Mouse (Mus musculus) lung, embryonic 16.5 days (tissue): ENCODE data around the gene Phf13. TPM values are rescaled to one million over a fixed set of nuclear protein-coding genes. Genes with fewer than 3 reads are reported as not detected.

Experiments
- ATAC-seq: fragments of 200-750 bp; cut with Nextera tagmentation; 2 replicates; pipeline ENCODE4 v1.8.0; 2017; ENCODE audit warnings: low read depth, mild to moderate bottlenecking, moderate library complexity
- H3K27ac ChIP-seq: fragments of 300-500 bp; sonication (generic); 2 replicates; pipeline ENCODE4 v1.5.1; 2014; ENCODE audit warnings: mild to moderate bottlenecking, control low read depth, low read length
- H3K27me3 ChIP-seq: fragments of 300-500 bp; sonication (generic); 2 replicates; pipeline ENCODE4 v1.6.1; 2014; ENCODE audit warnings: low read depth, low read length, mixed read lengths; ENCODE audit not compliant: control insufficient read depth, insufficient read depth
- H3K36me3 ChIP-seq: fragments of 300-500 bp; sonication (generic); 2 replicates; pipeline ENCODE4 v1.6.1; 2014; ENCODE audit warnings: low read length; ENCODE audit not compliant: control insufficient read depth, insufficient read depth
- H3K4me1 ChIP-seq: fragments of 300-500 bp; sonication (generic); replicated peaks from 2 replicates; pipeline ENCODE4 v1.6.1; 2014; ENCODE audit warnings: low read length, mixed read lengths; ENCODE audit not compliant: control insufficient read depth, insufficient read depth
- H3K4me2 ChIP-seq: fragments of 300-500 bp; sonication (generic); 2 replicates; pipeline ENCODE4 v1.6.1; 2014; ENCODE audit warnings: low read depth, low read length, control low read depth
- H3K4me3 ChIP-seq: fragments of 300-500 bp; sonication (generic); 2 replicates; pipeline ENCODE4 v1.5.1; 2014; ENCODE audit warnings: mild to moderate bottlenecking, low read length, control low read depth
- H3K9ac ChIP-seq: fragments of 300-500 bp; sonication (generic); 2 replicates; pipeline ENCODE4 v1.6.1; 2014; ENCODE audit warnings: low read length, control low read depth
- H3K9me3 ChIP-seq: fragments of 300-500 bp; sonication (generic); 2 replicates; pipeline ENCODE4 v1.6.1; 2016; ENCODE audit warnings: low read length; ENCODE audit not compliant: control insufficient read depth
- WGBS: fragments of 180-500 bp; shearing (Covaris S2); extraction: QIAGEN DNeasy Blood & Tissue Kit; methylation state at CpG from one replicate; pipeline ENCODE4 v1.1.7; 2014; 5-methylcytosine and 5-hydroxymethylcytosine counted together
- polyA plus RNA-seq: library from polyadenylated mRNA; unstranded; fragments of >200 nt; fragmentation: Nextera tagmentation; extraction: Ambion mirVana; gene quantifications from 2 replicates; pipeline ENCODE4 v1.2.1, GENCODE M21; 2015

Phf13 gene
- polyA plus RNA-seq, 1 experiment from 2014 or later, result 26.8 TPM

GRCm38 (mm10) chr4:151948497-151949471, 47.3 kb downstream of the Phf13 start:
- Histone ChIP-seq H3K4me3 (no peak overlapping the region), H3K27ac (no peak overlapping the region), H3K4me2 (no peak overlapping the region), H3K36me3 (peaks cover 19% of the 10 kb centered on the region), H3K9ac (no peak overlapping the region), H3K4me1 (no peaks in the 10 kb centered on the region), H3K9me3 (no peaks in the 10 kb centered on the region), H3K27me3 (no peaks in the 10 kb centered on the region)
- WGBS, result 90% methylated on average over 14 of the region's 14 CpGs
- ATAC-seq, result no peak

- H3K4me3 ChIP-seq, result no peak overlapping the region
- H3K27me3 ChIP-seq, result no peaks in the 10 kb centered on the region
- H3K9ac ChIP-seq, result no peak overlapping the region
- no peaks in the 10 kb centered on the region for H3K9me3 ChIP-seq
- H3K4me1 ChIP-seq, result no peaks in the 10 kb centered on the region
- no peak overlapping the region for H3K4me2 ChIP-seq
- 88% methylated on average over 11 of the region's 11 CpGs for WGBS
- peaks cover under 1% of the 10 kb centered on the region; the same call in 1 of the 2 replicates for H3K36me3 ChIP-seq
- ATAC-seq, result no peak
- no peak overlapping the region for H3K27ac ChIP-seq
These were observed 49.8 kb downstream of the Phf13 start for GRCm38 (mm10) chr4:151946211-151946610.

Other genes with a start within 250 kb of the Phf13 start
- 59.4 and 89.4 TPM in 2 replicates for gene Camta1, start 134.4 kb downstream of the Phf13 start, polyA plus RNA-seq
- gene Dnajc11, start 62.6 kb downstream of the Phf13 start, polyA plus RNA-seq, result 56.4 and 57.1 TPM in 2 replicates
- gene Thap3, start 7.3 kb downstream of the Phf13 start, polyA plus RNA-seq, result 37.5 and 43.9 TPM in 2 replicates
- 10.9 and 12.3 TPM in 2 replicates for gene Klhl21, start 12.5 kb upstream of the Phf13 start, polyA plus RNA-seq
- gene Zbtb48, start 31.4 kb upstream of the Phf13 start, polyA plus RNA-seq, result 17.5 and 20.6 TPM in 2 replicates
- gene Tas1r1, start 42.3 kb upstream of the Phf13 start, polyA plus RNA-seq, result 0.59 and 0.74 TPM in 2 replicates
- 21.4 and 22.7 TPM in 2 replicates for gene Nol9, start 43.1 kb upstream of the Phf13 start, polyA plus RNA-seq
- 23.3 and 24.1 TPM in 2 replicates for gene Plekhg5, start 76.2 kb upstream of the Phf13 start, polyA plus RNA-seq
- 1.6 and 2.4 TPM in 2 replicates for gene Tnfrsf25, start 119.7 kb upstream of the Phf13 start, polyA plus RNA-seq
- 6.6 and 10.1 TPM in 2 replicates for gene Espn, start 156.1 kb upstream of the Phf13 start, polyA plus RNA-seq
- gene Hes2, start 162.6 kb upstream of the Phf13 start, polyA plus RNA-seq, result 0.54 and 0.87 TPM in 2 replicates
- 66.5 and 69.0 TPM in 2 replicates for gene Acot7, start 181.9 kb upstream of the Phf13 start, polyA plus RNA-seq